Mouse (Mus musculus): ENCODE measurements around the gene Slc4a11. TPM values are rescaled to one million over a fixed set of nuclear protein-coding genes. Genes with fewer than 3 reads are reported as not detected.

Slc4a11 gene
- not detected in 2 replicates for polyA plus RNA-seq (2012; ENCODE audit: insufficient read depth, insufficient read length, low replicate concordance, missing spikeins)

- Histone ChIP-seq H3K27ac (ENCODE audit: insufficient read depth, low read depth, low read length) (no peak within 1 kb of the TSS), H3K4me1 (ENCODE audit: control insufficient read depth, insufficient read depth, low read length) (peaks cover 22% of the 10 kb centered on the region), H3K4me3 (ENCODE audit: insufficient read depth, low read depth, low read length) (peak within 1 kb of the TSS; percentile 48)
- TF ChIP-seq CTCF (IDR thresholded peaks at IDR 0.05; ENCODE audit: insufficient read depth, low read depth, low read length) (no peak), POLR2A (IDR thresholded peaks at IDR 0.05; ENCODE audit: insufficient read depth, low read depth, low read length) (no peak)
- under 1% methylated on average over 64 of the region's 65 CpGs for WGBS
Measured at GRCm38 (mm10) chr2:130697153-130697810, at the start of gene Slc4a11. Gene Slc4a11 (minus strand): TSS chr2:130697519.

GRCm38 (mm10) chr2:130743576-130743975 lies 46.3 kb upstream of the Slc4a11 start:
- TF ChIP-seq POLR2A (IDR thresholded peaks at IDR 0.05; ENCODE audit: insufficient read depth, low read depth, low read length) (no peak), CTCF (IDR thresholded peaks at IDR 0.05; ENCODE audit: insufficient read depth, low read depth, low read length) (no peak)
- 96% methylated on average over 1 of the region's 1 CpGs for WGBS
- peaks cover 12% of the 10 kb centered on the region for H3K4me1 ChIP-seq (ENCODE audit: control insufficient read depth, insufficient read depth, low read length)
- no peak overlapping the region for H3K27ac ChIP-seq (ENCODE audit: insufficient read depth, low read depth, low read length)
- no peak overlapping the region for H3K4me3 ChIP-seq (ENCODE audit: insufficient read depth, low read depth, low read length)

GRCm38 (mm10) chr2:130740096-130740495 lies 42.8 kb upstream of the Slc4a11 start:
- Histone ChIP-seq H3K4me1 (ENCODE audit: control insufficient read depth, insufficient read depth, low read length) (peaks cover 12% of the 10 kb centered on the region), H3K27ac (ENCODE audit: insufficient read depth, low read depth, low read length) (peak overlapping the region; percentile 84), H3K4me3 (ENCODE audit: insufficient read depth, low read depth, low read length) (no peak overlapping the region)
- 33% methylated on average over 4 of the region's 4 CpGs for WGBS
- no peak for TF ChIP-seq CTCF (IDR thresholded peaks at IDR 0.05; ENCODE audit: insufficient read depth, low read depth, low read length)
- TF ChIP-seq POLR2A (IDR thresholded peaks at IDR 0.05; ENCODE audit: insufficient read depth, low read depth, low read length), result no peak

- Histone ChIP-seq H3K27ac (ENCODE audit: insufficient read depth, low read depth, low read length) (no peak overlapping the region), H3K4me3 (ENCODE audit: insufficient read depth, low read depth, low read length) (no peak overlapping the region), H3K4me1 (ENCODE audit: control insufficient read depth, insufficient read depth, low read length) (peaks cover 12% of the 10 kb centered on the region)
- WGBS, result 75% methylated on average over 6 of the region's 6 CpGs
- TF ChIP-seq POLR2A (IDR thresholded peaks at IDR 0.05; ENCODE audit: insufficient read depth, low read depth, low read length), result no peak
Measured at GRCm38 (mm10) chr2:130738019-130738418, 40.7 kb upstream of the Slc4a11 start.

GRCm38 (mm10) chr2:130735281-130735680 lies 38.0 kb upstream of the Slc4a11 start:
- H3K4me3 ChIP-seq (ENCODE audit: insufficient read depth, low read depth, low read length), result no peak overlapping the region
- WGBS, result 42% methylated on average over 5 of the region's 5 CpGs
- peak overlapping the region; percentile 42; the same call in 1 of the 2 replicates for H3K27ac ChIP-seq (ENCODE audit: insufficient read depth, low read depth, low read length)
- TF ChIP-seq CTCF (IDR thresholded peaks at IDR 0.05; ENCODE audit: insufficient read depth, low read depth, low read length), result no peak
- TF ChIP-seq POLR2A (IDR thresholded peaks at IDR 0.05; ENCODE audit: insufficient read depth, low read depth, low read length), result no peak
- peaks cover 8% of the 10 kb centered on the region for H3K4me1 ChIP-seq (ENCODE audit: control insufficient read depth, insufficient read depth, low read length)

- Histone ChIP-seq H3K4me3 (ENCODE audit: insufficient read depth, low read depth, low read length) (no peak overlapping the region), H3K4me1 (ENCODE audit: control insufficient read depth, insufficient read depth, low read length) (no peaks in the 10 kb centered on the region), H3K27ac (ENCODE audit: insufficient read depth, low read depth, low read length) (no peak overlapping the region)
- WGBS, result 96% methylated on average over 2 of the region's 3 CpGs
- no peak for TF ChIP-seq POLR2A (IDR thresholded peaks at IDR 0.05; ENCODE audit: insufficient read depth, low read depth, low read length)
- no peak for TF ChIP-seq CTCF (IDR thresholded peaks at IDR 0.05; ENCODE audit: insufficient read depth, low read depth, low read length)
Measured at GRCm38 (mm10) chr2:130733444-130733843, 36.1 kb upstream of the Slc4a11 start.

- WGBS, result 56% methylated on average over 5 of the region's 5 CpGs
- Histone ChIP-seq H3K4me1 (ENCODE audit: control insufficient read depth, insufficient read depth, low read length) (no peaks in the 10 kb centered on the region), H3K4me3 (ENCODE audit: insufficient read depth, low read depth, low read length) (no peak overlapping the region), H3K27ac (ENCODE audit: insufficient read depth, low read depth, low read length) (no peak overlapping the region)
- no peak for TF ChIP-seq CTCF (IDR thresholded peaks at IDR 0.05; ENCODE audit: insufficient read depth, low read depth, low read length)
- TF ChIP-seq POLR2A (IDR thresholded peaks at IDR 0.05; ENCODE audit: insufficient read depth, low read depth, low read length), result no peak
Measured at GRCm38 (mm10) chr2:130731855-130732254, 34.5 kb upstream of the Slc4a11 start.

GRCm38 (mm10) chr2:130730746-130731145 lies 33.4 kb upstream of the Slc4a11 start:
- WGBS, result 87% methylated on average over 9 of the region's 9 CpGs
- TF ChIP-seq CTCF (IDR thresholded peaks at IDR 0.05; ENCODE audit: insufficient read depth, low read depth, low read length) (no peak), POLR2A (IDR thresholded peaks at IDR 0.05; ENCODE audit: insufficient read depth, low read depth, low read length) (no peak)
- no peak overlapping the region for H3K27ac ChIP-seq (ENCODE audit: insufficient read depth, low read depth, low read length)
- no peak overlapping the region for H3K4me3 ChIP-seq (ENCODE audit: insufficient read depth, low read depth, low read length)
- no peaks in the 10 kb centered on the region for H3K4me1 ChIP-seq (ENCODE audit: control insufficient read depth, insufficient read depth, low read length)

- 94% methylated on average over 2 of the region's 2 CpGs for WGBS
- TF ChIP-seq CTCF (IDR thresholded peaks at IDR 0.05; ENCODE audit: insufficient read depth, low read depth, low read length), result no peak
- no peak for TF ChIP-seq POLR2A (IDR thresholded peaks at IDR 0.05; ENCODE audit: insufficient read depth, low read depth, low read length)
- H3K27ac ChIP-seq (ENCODE audit: insufficient read depth, low read depth, low read length), result no peak overlapping the region
- H3K4me3 ChIP-seq (ENCODE audit: insufficient read depth, low read depth, low read length), result no peak overlapping the region
- H3K4me1 ChIP-seq (ENCODE audit: control insufficient read depth, insufficient read depth, low read length), result no peaks in the 10 kb centered on the region
Measured at GRCm38 (mm10) chr2:130728906-130729585, 31.7 kb upstream of the Slc4a11 start.
